Mouse (Mus musculus): Measurements from ENCODE around the gene Tmem161a. TPM values are rescaled to one million over a fixed set of nuclear protein-coding genes. Genes with fewer than 3 reads are reported as not detected.

The Tmem161a gene
- polyA plus RNA-seq, 1 experiment from 2014 or later: 28.1 TPM

DNA sequence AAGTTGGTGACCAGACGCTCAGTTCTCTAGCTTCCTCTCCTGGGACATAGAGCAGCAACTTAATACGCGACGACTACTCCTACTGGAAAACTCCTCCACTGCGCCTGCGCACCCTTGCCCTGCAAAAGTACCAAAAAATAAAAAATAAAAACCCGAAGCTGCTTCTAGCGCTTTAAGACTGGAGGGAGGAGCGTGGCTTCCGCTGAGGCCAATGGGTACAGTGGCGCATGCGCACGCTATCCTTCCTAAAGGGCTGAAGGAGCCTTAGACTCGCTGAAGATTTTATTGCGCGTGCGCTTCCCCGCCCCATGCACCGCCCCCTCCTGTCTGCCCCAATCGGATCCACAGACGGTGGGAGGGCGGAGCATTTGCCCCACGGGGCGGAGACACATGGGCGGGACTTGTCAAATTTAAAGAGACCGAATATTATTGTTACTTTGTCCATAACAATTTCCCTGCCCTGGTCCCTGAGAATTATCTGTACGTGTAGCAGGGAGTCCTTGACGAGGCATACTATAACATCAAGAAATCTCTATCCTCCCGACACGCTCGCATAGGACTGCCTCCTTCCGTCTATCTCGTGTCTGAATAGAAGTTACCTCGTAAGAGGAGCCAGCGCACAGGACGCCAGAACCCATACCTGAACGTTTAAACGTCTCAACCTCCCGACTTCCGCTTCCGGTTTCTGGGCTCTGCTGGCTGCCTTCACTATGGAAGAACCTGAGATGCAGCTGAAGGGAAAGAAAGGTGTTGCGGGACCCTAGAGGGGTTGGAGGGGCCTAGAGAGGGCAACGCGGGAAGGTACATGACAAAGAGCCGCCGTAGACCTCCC lies 32.9 kb upstream of the Tmem161a start, which contains the start of the genes Rfxank, Borcs8 and Mef2b:
Gene Rfxank (minus strand): TSS at position 129 of the 832 bp plus-strand sequence.
Gene Borcs8 (plus strand): TSS at position 474 of the 832 bp plus-strand sequence.
Gene Mef2b (plus strand): TSS at position 686 of the 832 bp plus-strand sequence.
- peak within 1 kb of the TSS; percentile 93 for H3K27ac ChIP-seq (replicated peaks)
- peak within 1 kb of the TSS; percentile 77 for H3K4me3 ChIP-seq (replicated peaks)
- H3K36me3 ChIP-seq (replicated peaks): peaks cover 47% of the 10 kb centered on the region
- peak within 1 kb of the TSS; percentile 73 for H3K9ac ChIP-seq
- H3K9me3 ChIP-seq (replicated peaks): no peaks in the 10 kb centered on the region
- peaks cover 26% of the 10 kb centered on the region for H3K4me1 ChIP-seq (replicated peaks)
- under 1% methylated on average over 46 of the region's 46 CpGs for WGBS (ENCODE audit: insufficient replicate concordance)
- H3K27me3 ChIP-seq: no peaks in the 10 kb centered on the region
- peak; percentile 95 for ATAC-seq (ENCODE audit: insufficient read depth)
- peak within 1 kb of the TSS; percentile 80 for H3K4me2 ChIP-seq

DNA sequence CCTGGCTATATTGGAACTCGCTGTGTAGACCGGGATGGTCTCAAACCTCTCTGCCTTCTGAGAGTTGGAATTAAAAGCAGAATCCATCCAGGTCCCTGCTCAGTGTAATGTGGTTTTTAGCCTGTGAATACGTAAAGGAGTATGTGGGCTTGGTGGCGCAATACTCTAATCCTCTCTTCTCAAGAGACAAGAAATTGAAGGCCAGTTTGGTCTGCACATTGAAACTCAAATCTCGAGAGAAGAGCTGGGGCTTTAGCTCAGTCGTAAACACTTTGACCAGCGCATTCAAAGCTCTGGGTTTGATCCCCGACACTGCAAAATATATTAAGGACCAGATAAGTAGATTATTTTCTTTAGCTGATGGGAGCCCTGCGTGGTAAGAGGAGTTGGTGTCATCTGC lies 32.2 kb upstream of the Tmem161a start:
- Histone ChIP-seq H3K4me2 (peak overlapping the region; percentile 80), H3K9me3 (replicated peaks) (no peaks in the 10 kb centered on the region), H3K9ac (peak overlapping the region; percentile 73), H3K36me3 (replicated peaks) (peaks cover 47% of the 10 kb centered on the region), H3K4me3 (replicated peaks) (peak overlapping the region; percentile 77), H3K4me1 (replicated peaks) (peaks cover 25% of the 10 kb centered on the region), H3K27ac (replicated peaks) (peak overlapping the region; percentile 93), H3K27me3 (no peaks in the 10 kb centered on the region)
- 6% methylated on average over 9 of the region's 9 CpGs for WGBS (ENCODE audit: insufficient replicate concordance)
- ATAC-seq (ENCODE audit: insufficient read depth): no peak

DNA sequence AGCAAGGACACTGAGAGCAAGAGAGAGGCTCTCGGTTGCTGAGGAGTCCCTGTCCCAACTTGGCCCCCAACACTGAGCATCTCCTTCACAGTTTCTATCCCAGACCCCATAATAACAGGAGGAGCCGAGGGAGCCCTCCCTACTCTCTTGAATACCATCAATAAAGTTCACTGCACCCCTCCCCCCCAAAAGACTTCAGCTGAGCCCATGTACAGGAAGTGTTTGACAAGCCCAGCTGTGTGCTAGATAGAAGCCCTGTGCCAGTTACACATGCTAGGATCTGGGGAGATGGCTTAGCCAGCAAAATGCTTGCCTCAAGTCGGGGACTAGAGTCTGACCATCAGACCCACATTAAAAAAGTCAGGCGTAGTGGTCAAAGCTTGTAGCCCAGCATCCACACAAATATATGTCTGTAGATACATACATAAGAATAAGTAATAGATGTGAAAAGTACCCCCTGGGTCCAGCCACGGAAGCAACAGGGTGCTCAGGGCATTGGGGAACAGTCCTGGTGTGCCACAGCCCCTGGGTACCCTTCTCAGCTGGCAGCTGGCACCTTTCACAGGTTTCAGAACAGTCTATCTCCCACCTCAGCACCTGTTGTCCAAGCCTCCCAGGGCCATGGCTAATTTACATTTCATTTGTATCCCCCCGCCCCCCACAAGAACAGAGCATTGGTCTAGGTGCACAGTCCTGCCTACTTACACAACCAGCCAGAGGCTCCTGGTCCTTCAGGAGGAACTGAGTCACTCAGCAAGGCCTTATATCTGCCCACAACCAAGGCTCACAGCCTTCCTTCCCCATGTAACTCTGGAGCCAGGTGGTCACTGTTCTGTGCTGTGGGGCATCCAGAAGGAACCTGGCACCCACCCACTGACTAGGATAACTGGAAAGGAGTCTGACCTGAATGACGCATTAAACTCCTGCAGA lies 24.2 kb upstream of the Tmem161a start:
- peaks cover 35% of the 10 kb centered on the region for H3K36me3 ChIP-seq (replicated peaks)
- peaks cover 8% of the 10 kb centered on the region for H3K27me3 ChIP-seq
- no peak overlapping the region for H3K27ac ChIP-seq (replicated peaks)
- H3K4me3 ChIP-seq (replicated peaks): no peak overlapping the region
- 53% methylated on average over 7 of the region's 7 CpGs for WGBS (ENCODE audit: insufficient replicate concordance)
- peaks cover 18% of the 10 kb centered on the region for H3K4me1 ChIP-seq (replicated peaks)
- no peak overlapping the region for H3K4me2 ChIP-seq
- no peak for ATAC-seq (ENCODE audit: insufficient read depth)
- H3K9me3 ChIP-seq (replicated peaks): no peaks in the 10 kb centered on the region
- no peak overlapping the region for H3K9ac ChIP-seq

DNA sequence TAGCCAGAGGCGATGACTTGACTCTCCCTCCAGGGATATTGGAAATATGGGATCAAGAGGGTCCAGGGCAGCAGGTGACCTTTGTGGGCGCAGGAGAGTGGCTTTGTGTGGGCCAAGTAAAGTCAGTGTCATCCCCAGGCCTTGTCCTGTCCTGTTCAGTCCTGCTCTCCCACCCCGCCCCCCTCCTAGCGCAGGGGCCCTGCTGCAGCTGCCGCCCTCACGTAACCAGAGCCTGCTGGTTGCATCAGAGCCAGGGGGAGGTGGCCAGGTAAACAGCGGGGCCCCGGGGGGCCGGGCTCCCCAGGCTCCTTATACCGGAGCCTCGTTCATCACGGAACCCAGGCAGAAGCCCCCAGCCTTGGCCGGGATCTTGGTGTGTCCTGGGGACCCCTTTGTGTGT lies 22.0 kb upstream of the Tmem161a start:
- no peak overlapping the region for H3K9ac ChIP-seq
- no peak overlapping the region for H3K27ac ChIP-seq (replicated peaks)
- WGBS (ENCODE audit: insufficient replicate concordance): 24% methylated on average over 13 of the region's 13 CpGs
- H3K4me3 ChIP-seq (replicated peaks): no peak overlapping the region
- no peak overlapping the region for H3K4me2 ChIP-seq
- no peak for ATAC-seq (ENCODE audit: insufficient read depth)
- H3K9me3 ChIP-seq (replicated peaks): no peaks in the 10 kb centered on the region
- peaks cover 18% of the 10 kb centered on the region for H3K27me3 ChIP-seq
- peaks cover 17% of the 10 kb centered on the region for H3K36me3 ChIP-seq (replicated peaks)
- peaks cover 19% of the 10 kb centered on the region for H3K4me1 ChIP-seq (replicated peaks)

DNA sequence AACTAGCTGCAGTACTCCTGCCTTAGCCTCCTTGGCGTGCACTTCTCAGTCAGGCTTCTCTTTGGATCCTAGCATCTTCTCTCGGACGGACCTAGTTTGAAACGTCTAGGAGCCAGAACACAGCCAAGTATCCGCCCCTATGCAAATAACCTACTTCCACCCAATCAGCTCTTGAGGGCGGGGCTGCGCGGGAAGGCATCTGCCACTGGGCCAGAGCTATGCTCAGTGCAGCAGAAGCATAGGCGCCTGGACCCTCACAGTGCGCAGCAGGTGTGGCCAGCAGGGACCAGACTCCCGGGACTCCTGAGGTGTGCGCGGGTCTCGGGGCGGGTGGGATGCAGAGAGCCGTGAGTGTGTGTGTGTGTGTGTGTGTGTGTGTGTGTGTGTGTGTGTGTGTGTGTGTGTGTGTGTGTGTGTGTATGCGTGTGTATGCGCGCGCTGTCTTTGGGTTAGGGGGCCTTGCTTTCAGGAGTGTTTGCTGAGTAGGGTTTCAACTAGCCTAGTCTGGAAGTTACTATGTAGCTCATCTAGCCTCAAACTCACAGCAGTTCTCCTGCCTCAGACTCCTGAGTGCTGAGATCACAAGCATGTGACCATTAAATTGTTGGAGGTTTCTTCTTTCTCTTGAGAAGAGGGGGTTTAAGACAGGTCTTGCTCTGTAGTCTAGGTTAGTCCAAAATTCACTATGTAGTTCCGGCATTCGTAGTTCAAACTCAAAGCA lies 19.5 kb upstream of the Tmem161a start:
- Histone ChIP-seq H3K27me3 (peaks cover 42% of the 10 kb centered on the region), H3K9me3 (replicated peaks) (no peaks in the 10 kb centered on the region), H3K4me1 (replicated peaks) (peaks cover 22% of the 10 kb centered on the region), H3K4me3 (replicated peaks) (0 out of 2 replicates have a peak overlapping the region, but pooled peaks have one; percentile 20), H3K9ac (no peak overlapping the region), H3K36me3 (replicated peaks) (no peaks in the 10 kb centered on the region), H3K4me2 (peak overlapping the region; percentile 55), H3K27ac (replicated peaks) (no peak overlapping the region)
- 16% methylated on average over 22 of the region's 22 CpGs for WGBS (ENCODE audit: insufficient replicate concordance)
- ATAC-seq (ENCODE audit: insufficient read depth): peak; percentile 86

DNA sequence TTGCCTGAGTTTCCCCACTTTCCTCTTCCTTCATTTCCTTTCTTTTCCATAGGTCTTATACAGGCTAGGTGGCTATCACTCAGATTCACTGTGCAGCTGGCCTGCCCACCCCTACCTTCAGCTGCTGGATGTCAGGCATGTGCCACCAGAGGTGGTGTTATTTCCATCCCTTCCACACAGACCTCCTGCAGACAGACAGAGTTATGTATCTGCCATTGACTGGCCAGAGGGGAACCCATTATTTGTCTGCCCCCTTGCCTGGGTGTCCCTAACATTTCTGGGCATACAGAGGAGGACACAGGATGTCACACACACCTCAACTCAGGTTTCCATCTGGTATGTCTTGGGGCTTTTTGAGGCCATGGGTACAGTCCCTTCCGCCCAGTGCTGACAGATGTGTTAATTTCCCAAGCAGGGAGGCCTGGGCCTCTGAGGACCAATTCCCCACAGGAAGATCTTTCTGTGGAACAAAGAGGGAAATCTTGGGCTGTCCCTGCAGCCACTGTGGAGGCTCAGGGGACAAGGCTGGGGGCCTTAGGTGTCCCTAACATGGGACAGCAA lies 14.8 kb upstream of the Tmem161a start:
- Histone ChIP-seq H3K36me3 (replicated peaks) (no peaks in the 10 kb centered on the region), H3K4me2 (no peak overlapping the region), H3K27me3 (peaks cover 63% of the 10 kb centered on the region), H3K4me1 (replicated peaks) (peaks cover 25% of the 10 kb centered on the region), H3K9me3 (replicated peaks) (no peaks in the 10 kb centered on the region), H3K4me3 (replicated peaks) (no peak overlapping the region), H3K27ac (replicated peaks) (no peak overlapping the region), H3K9ac (no peak overlapping the region)
- WGBS (ENCODE audit: insufficient replicate concordance): 68% methylated on average over 1 of the region's 1 CpGs
- no peak for ATAC-seq (ENCODE audit: insufficient read depth)

DNA sequence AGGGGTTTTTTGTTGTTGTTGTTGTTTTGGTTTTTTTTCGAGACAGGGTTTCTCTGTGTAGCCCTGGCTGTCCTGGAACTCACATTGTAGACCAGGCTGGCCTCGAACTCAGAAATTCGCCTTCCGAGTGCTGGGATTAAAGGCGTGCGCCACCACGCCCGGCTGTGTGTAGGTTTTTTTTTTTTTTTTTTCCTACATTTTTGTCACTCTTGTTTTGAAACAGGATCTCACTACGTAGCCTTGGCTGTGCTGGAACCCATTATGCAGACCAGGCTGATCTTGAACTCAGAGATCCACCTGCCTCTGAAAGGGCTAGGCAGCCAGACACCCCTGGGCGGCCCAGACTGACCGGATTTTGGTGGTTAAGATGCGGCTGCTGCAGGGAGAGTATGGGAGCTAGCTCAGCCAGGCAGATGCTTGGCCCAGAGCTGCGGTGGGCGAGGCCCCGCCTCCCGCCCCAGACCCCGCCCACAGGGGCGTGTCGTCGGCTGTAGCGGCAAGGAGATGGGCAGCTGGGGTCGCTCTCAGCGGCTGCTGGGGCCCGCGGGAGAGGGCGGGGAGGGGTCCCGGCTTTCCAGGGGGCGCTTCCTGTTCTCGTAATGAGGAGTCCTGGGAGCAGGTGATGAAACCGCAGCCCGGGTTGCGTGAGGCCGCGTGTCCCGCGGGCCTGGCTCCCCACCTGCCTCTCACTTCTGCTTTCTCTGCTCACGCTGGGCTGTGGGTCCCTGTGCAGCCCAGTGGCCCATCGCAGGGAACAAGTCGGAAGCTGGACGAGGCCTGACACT lies 13.9 kb upstream of the Tmem161a start:
- WGBS (ENCODE audit: insufficient replicate concordance): 7% methylated on average over 40 of the region's 40 CpGs
- peak; percentile 67 for ATAC-seq (ENCODE audit: insufficient read depth)
- Histone ChIP-seq H3K9me3 (replicated peaks) (no peaks in the 10 kb centered on the region), H3K27ac (replicated peaks) (no peak overlapping the region), H3K9ac (peak overlapping the region; percentile 31; the same call in 1 of the 2 replicates), H3K36me3 (replicated peaks) (no peaks in the 10 kb centered on the region), H3K4me3 (replicated peaks) (peak overlapping the region; percentile 64), H3K27me3 (peaks cover 59% of the 10 kb centered on the region), H3K4me2 (peak overlapping the region; percentile 90), H3K4me1 (replicated peaks) (peaks cover 18% of the 10 kb centered on the region)

DNA sequence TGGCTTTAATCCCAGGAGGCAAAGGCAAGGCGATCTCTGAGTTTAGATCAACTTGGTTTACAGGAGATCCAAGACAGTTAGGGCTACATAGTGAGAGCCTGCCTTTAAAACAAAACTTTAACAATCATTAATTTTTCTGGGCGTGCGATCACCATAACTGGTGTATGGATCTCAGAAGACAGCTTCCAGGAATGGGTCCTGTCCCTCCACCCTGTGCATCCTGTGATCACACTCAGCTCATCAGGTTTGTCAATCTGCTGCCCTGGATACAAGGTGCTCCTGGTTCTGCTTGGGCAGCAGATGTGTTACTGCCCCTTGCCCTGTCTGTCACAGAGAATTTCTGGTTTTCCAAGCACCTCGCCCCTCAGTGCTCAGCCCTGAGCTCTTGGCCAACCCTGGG lies 12.9 kb upstream of the Tmem161a start:
- H3K9ac ChIP-seq: no peak overlapping the region
- H3K9me3 ChIP-seq (replicated peaks): no peaks in the 10 kb centered on the region
- no peak for ATAC-seq (ENCODE audit: insufficient read depth)
- WGBS (ENCODE audit: insufficient replicate concordance): 61% methylated on average over 4 of the region's 4 CpGs
- no peak overlapping the region for H3K4me2 ChIP-seq
- H3K4me3 ChIP-seq (replicated peaks): no peak overlapping the region
- H3K4me1 ChIP-seq (replicated peaks): peaks cover 18% of the 10 kb centered on the region
- H3K36me3 ChIP-seq (replicated peaks): no peaks in the 10 kb centered on the region
- H3K27ac ChIP-seq (replicated peaks): no peak overlapping the region
- H3K27me3 ChIP-seq: peaks cover 52% of the 10 kb centered on the region

DNA sequence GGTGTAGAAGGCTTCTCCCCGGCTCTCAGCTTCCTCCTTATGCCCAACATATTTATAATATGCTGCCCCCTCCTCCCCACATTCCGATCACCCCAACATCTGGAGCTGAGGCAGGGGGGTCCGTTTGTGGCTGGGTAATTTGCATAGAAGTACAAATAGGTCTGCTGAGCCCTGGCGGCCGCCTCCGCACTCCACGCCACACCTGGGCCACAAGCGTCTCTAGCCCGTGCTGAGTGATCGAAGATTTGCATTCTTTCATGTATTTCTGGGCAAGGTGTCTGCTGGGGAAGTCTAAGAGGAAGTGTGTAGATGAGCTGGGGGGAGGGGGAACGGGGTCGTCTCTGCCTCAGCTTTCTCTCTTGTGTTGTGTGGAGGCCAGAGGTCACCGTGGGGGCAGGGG lies 12.1 kb upstream of the Tmem161a start:
- peaks cover 57% of the 10 kb centered on the region for H3K27me3 ChIP-seq
- no peak overlapping the region for H3K4me3 ChIP-seq (replicated peaks)
- no peak overlapping the region for H3K4me2 ChIP-seq
- no peak overlapping the region for H3K9ac ChIP-seq
- H3K27ac ChIP-seq (replicated peaks): no peak overlapping the region
- H3K36me3 ChIP-seq (replicated peaks): no peaks in the 10 kb centered on the region
- no peak for ATAC-seq (ENCODE audit: insufficient read depth)
- H3K9me3 ChIP-seq (replicated peaks): no peaks in the 10 kb centered on the region
- peaks cover 18% of the 10 kb centered on the region for H3K4me1 ChIP-seq (replicated peaks)
- WGBS (ENCODE audit: insufficient replicate concordance): 36% methylated on average over 13 of the region's 13 CpGs

DNA sequence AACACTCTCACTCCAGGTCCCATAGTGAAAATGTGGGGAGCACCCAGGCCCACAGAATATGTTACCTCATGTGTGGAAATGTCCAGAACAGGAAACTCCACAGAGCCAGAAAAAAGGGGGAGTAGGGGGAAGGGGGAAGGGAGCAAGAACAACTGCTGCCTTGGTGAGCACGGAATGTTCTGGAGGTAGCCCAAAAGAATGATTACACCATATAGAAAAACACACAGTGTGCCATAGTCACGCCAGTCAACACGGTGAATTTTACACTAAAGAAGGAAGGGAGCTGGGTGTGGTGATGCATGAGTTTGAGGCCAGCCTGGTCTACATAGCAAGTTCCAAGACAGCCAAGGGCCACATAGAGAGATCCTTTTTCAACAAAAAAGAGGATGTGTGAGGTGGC lies 8.8 kb upstream of the Tmem161a start:
- 72% methylated on average over 3 of the region's 3 CpGs for WGBS (ENCODE audit: insufficient replicate concordance)

More for the DNA sequence above, 8.8 kb upstream of the Tmem161a start:
- peaks cover 58% of the 10 kb centered on the region for H3K27me3 ChIP-seq
- no peak overlapping the region for H3K4me2 ChIP-seq
- H3K27ac ChIP-seq (replicated peaks): no peak overlapping the region
- H3K4me1 ChIP-seq (replicated peaks): peaks cover 28% of the 10 kb centered on the region
- no peak for ATAC-seq (ENCODE audit: insufficient read depth)
- H3K9me3 ChIP-seq (replicated peaks): no peaks in the 10 kb centered on the region
- H3K36me3 ChIP-seq (replicated peaks): no peaks in the 10 kb centered on the region
- H3K4me3 ChIP-seq (replicated peaks): no peak overlapping the region
- H3K9ac ChIP-seq: no peak overlapping the region
